Mouse (Mus musculus): Measurements from ENCODE around the gene Cited4. TPM values are rescaled to one million over a fixed set of nuclear protein-coding genes. Genes with fewer than 3 reads are reported as not detected.

Cited4 gene
- polyA plus RNA-seq, 2 experiments = 2.7 to 4.1 TPM

DNA sequence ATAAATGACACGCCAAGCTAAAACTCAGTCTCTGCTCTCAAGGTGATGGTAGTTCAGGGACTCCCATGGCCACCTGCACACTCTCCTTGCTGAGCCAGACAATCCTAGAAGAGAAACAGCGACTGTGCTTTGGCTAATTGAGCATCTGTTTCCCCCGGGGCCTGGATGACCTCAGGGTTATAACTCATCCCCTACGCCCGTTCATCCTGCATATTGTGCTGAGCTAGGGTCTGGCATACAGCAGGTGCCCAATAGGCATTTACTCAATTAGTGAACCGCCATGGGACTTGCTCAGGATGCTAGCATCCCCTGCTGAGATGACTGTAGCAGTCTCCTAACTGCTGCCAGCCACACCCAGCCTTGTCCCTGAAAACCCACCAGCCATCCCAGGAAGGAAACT is 20.9 kb downstream of the Cited4 start:
- no peaks in the 10 kb centered on the region for H3K27me3 ChIP-seq (ENCODE audit: control insufficient read depth, insufficient read depth, low read length)
- no peak for TF ChIP-seq POLR2A (IDR thresholded peaks at IDR 0.05; ENCODE audit: borderline replicate concordance, extremely low read depth, insufficient read depth, insufficient read length)
- ATAC-seq (ENCODE audit: low FRiP score, low read depth) (no peak; the same call in 1 of the 2 replicates), DNase-seq (ENCODE audit: low spot score) (no peak)
- H3K9ac ChIP-seq (ENCODE audit: low read depth, low read length, severe bottlenecking) = no peak overlapping the region
- no peak overlapping the region for H3K4me3 ChIP-seq (replicated peaks; ENCODE audit: low read length)
- H3K36me3 ChIP-seq (ENCODE audit: control insufficient read depth, insufficient read depth, low read length) = no peaks in the 10 kb centered on the region
- no peaks in the 10 kb centered on the region for H3K9me3 ChIP-seq (ENCODE audit: control insufficient read depth, low read length)
- WGBS = 29% methylated on average over 6 of the region's 6 CpGs
- no peak overlapping the region for H3K4me2 ChIP-seq (replicated peaks; ENCODE audit: low read depth, low read length, severe bottlenecking)
- H3K4me1 ChIP-seq (ENCODE audit: control insufficient read depth, insufficient read depth, low read length) = no peaks in the 10 kb centered on the region
- no peak overlapping the region for H3K27ac ChIP-seq (replicated peaks; ENCODE audit: low read depth, low read length)

DNA sequence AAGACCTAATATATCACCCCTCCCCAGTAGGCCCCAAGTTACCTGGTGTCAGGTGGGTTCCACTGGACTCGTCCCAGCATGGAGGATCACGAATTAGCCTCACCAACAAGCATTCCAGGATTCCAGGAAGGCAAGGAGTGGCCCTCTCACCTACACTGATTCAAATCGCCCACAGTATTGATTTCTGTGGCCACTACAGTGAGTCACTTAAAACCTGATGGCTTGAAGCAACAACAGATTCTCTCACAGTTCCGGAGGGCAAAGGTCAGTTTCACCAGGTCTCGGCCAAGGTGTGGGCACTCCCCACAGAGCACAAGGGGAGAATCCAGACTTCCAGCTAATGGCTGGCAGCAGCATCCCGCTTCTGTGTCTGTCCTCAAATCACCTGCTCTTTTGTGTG is 22.9 kb downstream of the Cited4 start:
- Histone ChIP-seq H3K4me3 (replicated peaks; ENCODE audit: low read length) (no peak overlapping the region), H3K27me3 (ENCODE audit: control insufficient read depth, insufficient read depth, low read length) (no peaks in the 10 kb centered on the region), H3K27ac (replicated peaks; ENCODE audit: low read depth, low read length) (no peak overlapping the region), H3K9ac (ENCODE audit: low read depth, low read length, severe bottlenecking) (no peak overlapping the region), H3K4me1 (ENCODE audit: control insufficient read depth, insufficient read depth, low read length) (no peaks in the 10 kb centered on the region), H3K4me2 (replicated peaks; ENCODE audit: low read depth, low read length, severe bottlenecking) (no peak overlapping the region), H3K9me3 (ENCODE audit: control insufficient read depth, low read length) (no peaks in the 10 kb centered on the region), H3K36me3 (ENCODE audit: control insufficient read depth, insufficient read depth, low read length) (no peaks in the 10 kb centered on the region)
- no peak for DNase-seq (ENCODE audit: low spot score)
- TF ChIP-seq POLR2A (IDR thresholded peaks at IDR 0.05; ENCODE audit: borderline replicate concordance, extremely low read depth, insufficient read depth, insufficient read length) = no peak
- WGBS = 68% methylated on average over 6 of the region's 6 CpGs
- no peak for ATAC-seq (ENCODE audit: low FRiP score, low read depth)

- DNase-seq (ENCODE audit: low spot score) (peak; percentile 35), ATAC-seq (ENCODE audit: low FRiP score, low read depth) (no peak)
- no peak overlapping the region for H3K9ac ChIP-seq (ENCODE audit: low read depth, low read length, severe bottlenecking)
- peaks cover 3% of the 10 kb centered on the region; the same call in 1 of the 2 replicates for H3K36me3 ChIP-seq (ENCODE audit: control insufficient read depth, insufficient read depth, low read length)
- no peak for TF ChIP-seq POLR2A (IDR thresholded peaks at IDR 0.05; ENCODE audit: borderline replicate concordance, extremely low read depth, insufficient read depth, insufficient read length)
- 37% methylated on average over 10 of the region's 10 CpGs for WGBS
- no peaks in the 10 kb centered on the region for H3K27me3 ChIP-seq (ENCODE audit: control insufficient read depth, insufficient read depth, low read length)
- no peak overlapping the region for H3K4me3 ChIP-seq (replicated peaks; ENCODE audit: low read length)
- no peak overlapping the region for H3K27ac ChIP-seq (replicated peaks; ENCODE audit: low read depth, low read length)
- no peaks in the 10 kb centered on the region for H3K9me3 ChIP-seq (ENCODE audit: control insufficient read depth, low read length)
- H3K4me1 ChIP-seq (ENCODE audit: control insufficient read depth, insufficient read depth, low read length) = no peaks in the 10 kb centered on the region
- H3K4me2 ChIP-seq (replicated peaks; ENCODE audit: low read depth, low read length, severe bottlenecking) = no peak overlapping the region
Observed at GRCm38 (mm10) chr4:120692717-120693116, 26.3 kb downstream of the Cited4 start.

- no peak for ATAC-seq (ENCODE audit: low FRiP score, low read depth)
- DNase-seq (ENCODE audit: low spot score) = no peak
- H3K27me3 ChIP-seq (ENCODE audit: control insufficient read depth, insufficient read depth, low read length) = peaks cover 11% of the 10 kb centered on the region
Observed at GRCm38 (mm10) chr4:120697353-120697752, 31.0 kb downstream of the Cited4 start.

DNA sequence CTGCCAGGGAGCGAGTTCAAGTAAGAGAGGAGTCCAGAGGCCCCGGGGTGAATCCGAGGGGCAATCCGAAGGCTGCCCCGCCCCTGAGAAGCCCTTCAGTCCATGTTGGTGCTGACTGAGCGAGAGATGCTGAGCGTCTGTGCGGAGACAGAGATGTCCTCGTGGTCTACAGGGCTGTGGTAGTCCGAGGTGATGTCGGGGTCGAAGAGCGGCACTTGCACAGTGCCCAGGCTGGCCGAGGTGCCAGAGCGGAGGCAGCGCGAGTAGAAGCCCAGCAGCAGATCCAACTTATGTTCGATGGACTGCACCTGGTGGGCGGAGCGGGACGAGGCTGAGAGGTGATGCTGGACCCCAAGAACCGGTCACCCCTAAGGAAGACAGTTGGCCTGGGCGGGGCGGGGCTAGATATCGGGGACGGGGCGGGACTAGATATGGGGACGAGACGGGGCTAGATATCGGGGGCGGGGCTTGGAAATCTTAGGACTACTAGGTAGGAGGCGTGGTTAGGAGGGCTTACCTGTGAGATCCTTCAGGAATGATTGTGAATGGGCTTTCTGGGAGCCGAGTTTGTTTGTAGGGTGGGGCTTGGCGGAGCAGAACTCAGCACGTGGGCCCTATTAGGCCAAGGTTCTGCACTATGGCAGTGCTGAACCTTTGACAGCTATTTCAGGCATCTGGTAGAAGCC is 31.6 kb downstream of the Cited4 start:
- H3K36me3 ChIP-seq (ENCODE audit: control insufficient read depth, insufficient read depth, low read length) = peaks cover 7% of the 10 kb centered on the region; the same call in 1 of the 2 replicates
- no peak for TF ChIP-seq POLR2A (IDR thresholded peaks at IDR 0.05; ENCODE audit: borderline replicate concordance, extremely low read depth, insufficient read depth, insufficient read length)
- DNase-seq (ENCODE audit: low spot score) = no peak
- H3K9ac ChIP-seq (ENCODE audit: low read depth, low read length, severe bottlenecking) = no peak overlapping the region
- no peak overlapping the region for H3K27ac ChIP-seq (replicated peaks; ENCODE audit: low read depth, low read length)
- no peaks in the 10 kb centered on the region for H3K9me3 ChIP-seq (ENCODE audit: control insufficient read depth, low read length)
- H3K4me3 ChIP-seq (replicated peaks; ENCODE audit: low read length) = no peak overlapping the region
- H3K4me2 ChIP-seq (replicated peaks; ENCODE audit: low read depth, low read length, severe bottlenecking) = no peak overlapping the region
- no peaks in the 10 kb centered on the region; the same call in 1 of the 2 replicates for H3K4me1 ChIP-seq (ENCODE audit: control insufficient read depth, insufficient read depth, low read length)
- 16% methylated on average over 35 of the region's 35 CpGs for WGBS
- peaks cover 11% of the 10 kb centered on the region for H3K27me3 ChIP-seq (ENCODE audit: control insufficient read depth, insufficient read depth, low read length)
- ATAC-seq (ENCODE audit: low FRiP score, low read depth) = peak; percentile 15; the same call in 1 of the 2 replicates

More at GRCm38 (mm10) chr4:120697353-120697752, 31.0 kb downstream of the Cited4 start:
- 81% methylated on average over 8 of the region's 8 CpGs for WGBS
- H3K9me3 ChIP-seq (ENCODE audit: control insufficient read depth, low read length) = no peaks in the 10 kb centered on the region
- no peaks in the 10 kb centered on the region; the same call in 1 of the 2 replicates for H3K4me1 ChIP-seq (ENCODE audit: control insufficient read depth, insufficient read depth, low read length)
- H3K9ac ChIP-seq (ENCODE audit: low read depth, low read length, severe bottlenecking) = no peak overlapping the region
- peaks cover 7% of the 10 kb centered on the region; the same call in 1 of the 2 replicates for H3K36me3 ChIP-seq (ENCODE audit: control insufficient read depth, insufficient read depth, low read length)
- no peak overlapping the region for H3K4me3 ChIP-seq (replicated peaks; ENCODE audit: low read length)
- no peak for TF ChIP-seq POLR2A (IDR thresholded peaks at IDR 0.05; ENCODE audit: borderline replicate concordance, extremely low read depth, insufficient read depth, insufficient read length)
- H3K4me2 ChIP-seq (replicated peaks; ENCODE audit: low read depth, low read length, severe bottlenecking) = no peak overlapping the region
- H3K27ac ChIP-seq (replicated peaks; ENCODE audit: low read depth, low read length) = no peak overlapping the region

All from limb, embryonic 14.5 days (tissue).